Mouse (Mus musculus): ENCODE data around the gene Fut4.

DNA sequence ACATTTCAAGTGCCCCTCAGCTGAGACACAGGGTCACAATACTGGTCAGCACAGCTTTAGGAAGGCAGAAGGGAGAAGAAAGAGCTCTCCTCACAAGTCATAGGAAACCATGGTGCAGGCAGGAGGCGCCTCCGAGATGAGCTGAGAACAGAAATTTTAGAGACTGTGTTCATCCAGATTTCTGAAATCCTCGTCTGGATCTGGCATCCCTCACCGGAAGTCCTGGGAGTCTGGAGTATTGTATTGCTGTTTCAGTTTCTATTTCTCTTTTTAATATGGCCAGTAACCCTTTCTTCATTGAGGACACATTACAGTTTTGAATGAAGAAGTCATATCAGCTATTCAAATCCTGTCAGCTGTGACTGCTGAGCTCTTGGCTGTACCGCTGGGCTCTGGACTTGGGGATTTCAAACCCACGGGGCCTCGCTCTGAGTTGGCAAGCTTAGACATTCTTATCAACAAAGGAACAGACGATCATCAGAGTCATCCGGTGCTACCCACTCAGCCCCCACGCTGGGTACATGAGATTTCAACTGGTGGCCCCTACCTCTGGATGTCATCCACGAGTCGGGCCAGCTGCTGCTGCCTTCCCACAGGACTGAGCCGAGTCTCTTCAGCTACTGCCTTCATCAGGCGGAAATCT is 34.4 kb downstream of the Fut4 start:
- TF ChIP-seq CHD2 (IDR thresholded peaks at IDR 0.05; ENCODE audit: low read depth, low read length) = no peak
- no peak for TF ChIP-seq MAFK (IDR thresholded peaks at IDR 0.05; ENCODE audit: insufficient read depth, low read depth, low read length)
- no peak for TF ChIP-seq ZC3H11A (IDR thresholded peaks at IDR 0.05; ENCODE audit: borderline replicate concordance, low read depth, low read length)
- TF ChIP-seq ZNF384 (IDR thresholded peaks at IDR 0.05; ENCODE audit: low read depth, low read length) = no peak
- no peak for TF ChIP-seq HCFC1 (IDR thresholded peaks at IDR 0.05; ENCODE audit: borderline replicate concordance, insufficient read depth, low read length)
